Mouse (Mus musculus) right cerebral cortex, adult 18-20 months (tissue): ENCODE measurements at regions not wholly inside any gene's neighbourhood (a gene's known extent, or its start where the extent isn't known, plus 50 kb on each side); places are given as distances from the start of the nearest gene placed in this dataset.

Experiments
- DNase-seq: peaks from one replicate; pipeline ENCODE4 v3.0.0; 2022; ENCODE audit warnings: mixed read lengths

GRCm38 (mm10) chr11:40624126-40624778, 70.8 kb downstream of the Mat2b start:
- no peak for DNase-seq

GRCm38 (mm10) chr11:40620036-40620435, 75.0 kb downstream of the Mat2b start:
- DNase-seq, result no peak

- no peak for DNase-seq
These were observed 92.0 kb downstream of the Mat2b start for GRCm38 (mm10) chr11:40603008-40603407.

- DNase-seq, result peak; percentile 52
These were observed 93.5 kb downstream of the Mat2b start for GRCm38 (mm10) chr11:40601572-40601909.

- no peak for DNase-seq
These were observed 94.0 kb downstream of the Mat2b start for GRCm38 (mm10) chr11:40600773-40601571.

GRCm38 (mm10) chr11:40599956-40600772, 94.8 kb downstream of the Mat2b start:
- DNase-seq, result no peak

GRCm38 (mm10) chr11:40596347-40596746, 98.7 kb downstream of the Mat2b start:
- no peak for DNase-seq

- no peak for DNase-seq
These were observed 102.9 kb downstream of the Mat2b start for GRCm38 (mm10) chr11:40592056-40592455.

GRCm38 (mm10) chr11:40573758-40574139, 121.3 kb downstream of the Mat2b start:
- peak; percentile 32 for DNase-seq

- DNase-seq, result peak; percentile 63
These were observed 121.8 kb downstream of the Mat2b start for GRCm38 (mm10) chr11:40572953-40573757.

- no peak for DNase-seq
These were observed 132.1 kb downstream of the Mat2b start for GRCm38 (mm10) chr11:40562866-40563265.

- peak; percentile 12 for DNase-seq
These were observed 133.0 kb downstream of the Mat2b start for GRCm38 (mm10) chr11:40561983-40562382.

GRCm38 (mm10) chr11:40561400-40561799, 133.6 kb downstream of the Mat2b start:
- DNase-seq, result no peak

- no peak for DNase-seq
These were observed 136.5 kb downstream of the Mat2b start for GRCm38 (mm10) chr11:40558486-40558885.

GRCm38 (mm10) chr11:40554867-40555794, 139.9 kb downstream of the Mat2b start:
- DNase-seq, result peak; percentile 63

GRCm38 (mm10) chr11:40552054-40552453, 142.9 kb downstream of the Mat2b start:
- peak; percentile 85 for DNase-seq

- DNase-seq, result no peak
These were observed 148.4 kb downstream of the Mat2b start for GRCm38 (mm10) chr11:40546596-40546995.

GRCm38 (mm10) chr11:40545537-40545936, 149.5 kb downstream of the Mat2b start:
- no peak for DNase-seq

GRCm38 (mm10) chr11:40540229-40540628, 154.8 kb downstream of the Mat2b start:
- no peak for DNase-seq

GRCm38 (mm10) chr11:40539776-40540175, 155.2 kb downstream of the Mat2b start:
- DNase-seq, result no peak

GRCm38 (mm10) chr11:40536236-40536765, 158.7 kb downstream of the Mat2b start:
- DNase-seq, result no peak
